Mouse (Mus musculus) embryo, embryonic 10.5 days (tissue): ENCODE measurements around the gene Slc39a10.
"Not testable (repeated sequence)": the region's sequence is repeated elsewhere in the genome, so short reads cannot be mapped to it uniquely, and the experiment has no call there.

Source experiments
- DNase-seq: peaks from one replicate; pipeline ENCODE4 v3.0.0-alpha.2; 2015; ENCODE audit warnings: low spot score

The Slc39a10 gene

GRCm38 (mm10) chr1:46864175-46864885 is 28.3 kb downstream of the Slc39a10 start:
- no peak for DNase-seq

GRCm38 (mm10) chr1:46863434-46863833 is 29.2 kb downstream of the Slc39a10 start:
- no peak for DNase-seq

GRCm38 (mm10) chr1:46860082-46860481 is 32.6 kb downstream of the Slc39a10 start:
- no peak for DNase-seq

GRCm38 (mm10) chr1:46858579-46858978 is 34.1 kb downstream of the Slc39a10 start:
- no peak for DNase-seq

- DNase-seq = no peak
Measured at GRCm38 (mm10) chr1:46856498-46856897, 36.2 kb downstream of the Slc39a10 start.

- no peak for DNase-seq
Measured at GRCm38 (mm10) chr1:46854036-46854900, 38.4 kb downstream of the Slc39a10 start.

GRCm38 (mm10) chr1:46853317-46854035 is 39.2 kb downstream of the Slc39a10 start:
- peak; percentile 97 for DNase-seq

- DNase-seq = peak; percentile 77
Measured at GRCm38 (mm10) chr1:46852600-46853272, 39.9 kb downstream of the Slc39a10 start.

GRCm38 (mm10) chr1:46852216-46852599 is 40.4 kb downstream of the Slc39a10 start:
- no peak for DNase-seq

- no peak for DNase-seq
Measured at GRCm38 (mm10) chr1:46851586-46851985, 41.1 kb downstream of the Slc39a10 start.

- peak; percentile 93 for DNase-seq
Measured at GRCm38 (mm10) chr1:46849758-46850157, 42.9 kb downstream of the Slc39a10 start.

GRCm38 (mm10) chr1:46845221-46845620 is 47.4 kb downstream of the Slc39a10 start:
- DNase-seq = no peak

GRCm38 (mm10) chr1:46844281-46844680 is 48.4 kb downstream of the Slc39a10 start:
- no peak for DNase-seq

- no peak for DNase-seq
Measured at GRCm38 (mm10) chr1:46843406-46843805, 49.2 kb downstream of the Slc39a10 start.

GRCm38 (mm10) chr1:46831927-46832326 is 60.7 kb downstream of the Slc39a10 start:
- DNase-seq = no peak

GRCm38 (mm10) chr1:46830066-46830843 is 62.4 kb downstream of the Slc39a10 start:
- peak; percentile 19 for DNase-seq

- no peak for DNase-seq
Measured at GRCm38 (mm10) chr1:46822256-46822972, 70.2 kb downstream of the Slc39a10 start.

- no peak for DNase-seq
Measured at GRCm38 (mm10) chr1:46817934-46818333, 74.7 kb downstream of the Slc39a10 start.

- not testable (repeated sequence) for DNase-seq
Measured at GRCm38 (mm10) chr1:46808630-46809029, 84.0 kb downstream of the Slc39a10 start.

- no peak for DNase-seq
Measured at GRCm38 (mm10) chr1:46805074-46805473, 87.6 kb downstream of the Slc39a10 start.
